Mouse (Mus musculus): Measurements from ENCODE around the gene Ppp2r1b. TPM values are rescaled to one million over a fixed set of nuclear protein-coding genes. Genes with fewer than 3 reads are reported as not detected.
A peak's percentile ranks its signal among the peaks of the same experiment; 100 is the strongest.

The Ppp2r1b gene
- polyA plus RNA-seq, 1 experiment from 2014 or later = 29.0 TPM

DNA sequence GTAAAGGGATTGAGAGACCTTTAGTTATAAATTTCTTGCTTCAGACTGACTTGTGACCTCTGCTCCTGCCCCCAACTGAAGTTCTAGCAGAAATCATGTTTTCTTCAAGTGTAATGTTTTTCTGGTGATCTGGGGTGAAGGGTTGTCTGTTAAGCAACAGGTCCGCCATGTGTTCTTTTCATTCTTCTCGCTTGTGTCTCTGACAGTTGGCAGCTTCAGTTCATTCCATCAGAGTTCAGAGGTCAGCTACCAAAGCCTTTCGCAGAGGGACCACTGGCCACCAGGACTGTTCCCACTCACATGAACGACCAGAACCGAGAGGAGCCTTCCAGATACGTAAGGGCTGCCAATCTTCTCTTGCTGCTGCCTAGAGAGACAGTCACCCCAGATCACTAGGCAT is 36.6 kb upstream of the Ppp2r1b start:
- TF ChIP-seq EP300 (IDR thresholded peaks at IDR 0.05; ENCODE audit: low read depth) (no peak), CTCF (IDR thresholded peaks at IDR 0.05; ENCODE audit: low read depth) (no peak)
- DNase-seq (no peak), ATAC-seq (no peak)
- Histone ChIP-seq H3K4me2 (ENCODE audit: low read depth, low read length) (no peak overlapping the region), H3K9ac (replicated peaks) (no peak overlapping the region), H3K36me3 (replicated peaks; ENCODE audit: insufficient read depth, low read length) (peaks cover 29% of the 10 kb centered on the region), H3K4me3 (ENCODE audit: low read depth, low read length) (no peak overlapping the region), H3K27me3 (ENCODE audit: insufficient read depth, low read length) (no peaks in the 10 kb centered on the region), H3K4me1 (ENCODE audit: insufficient read depth) (peaks cover 37% of the 10 kb centered on the region), H3K9me3 (ENCODE audit: low read length) (no peaks in the 10 kb centered on the region), H3K27ac (ENCODE audit: low read depth) (no peak overlapping the region)
- WGBS (ENCODE audit: insufficient replicate concordance) = 86% methylated on average over 6 of the region's 6 CpGs

DNA sequence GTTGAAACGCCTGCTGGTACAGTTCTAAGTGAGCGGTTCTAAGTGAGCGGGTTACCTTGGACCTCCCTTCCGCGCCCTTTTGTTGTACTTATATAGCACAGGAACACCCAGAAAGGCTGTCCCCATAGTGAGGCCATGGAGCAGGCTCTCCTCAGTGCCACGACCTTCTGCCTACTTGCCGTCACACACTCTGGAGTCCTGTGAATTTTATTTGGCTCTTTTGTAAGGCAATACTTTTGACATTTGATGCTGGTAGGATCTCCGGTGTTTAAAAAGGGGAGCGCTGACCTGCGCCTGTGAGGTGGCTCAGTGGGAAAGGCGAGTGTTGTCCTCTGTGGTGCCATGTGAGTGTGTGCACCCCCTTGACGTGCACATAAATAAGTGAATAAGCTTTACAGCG is 36.0 kb upstream of the Ppp2r1b start:
- 94% methylated on average over 13 of the region's 13 CpGs for WGBS (ENCODE audit: insufficient replicate concordance)

DNA sequence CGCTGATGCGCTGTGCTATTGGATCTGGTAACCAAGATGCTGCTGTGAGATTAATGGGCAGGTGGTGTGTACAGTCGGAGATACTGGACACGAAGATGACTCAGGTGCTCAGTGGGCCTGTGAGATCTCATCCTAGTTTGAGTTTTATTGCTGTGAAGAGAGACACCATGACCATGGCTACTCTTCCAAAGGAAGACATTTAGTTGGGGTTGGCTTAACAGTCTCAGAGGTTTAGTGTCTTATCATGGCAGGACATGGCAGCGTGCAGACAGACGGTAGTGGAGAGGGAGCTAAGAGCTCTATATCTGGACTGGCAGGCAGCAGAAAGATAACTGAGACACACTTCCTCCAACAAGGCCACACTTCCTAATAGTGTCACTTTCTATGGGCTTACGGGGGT is 33.9 kb upstream of the Ppp2r1b start:
- Histone ChIP-seq H3K36me3 (replicated peaks; ENCODE audit: insufficient read depth, low read length) (peaks cover 27% of the 10 kb centered on the region), H3K27ac (ENCODE audit: low read depth) (peak overlapping the region; percentile 86), H3K9me3 (ENCODE audit: low read length) (no peaks in the 10 kb centered on the region), H3K27me3 (ENCODE audit: insufficient read depth, low read length) (no peaks in the 10 kb centered on the region), H3K9ac (replicated peaks) (no peak overlapping the region), H3K4me3 (ENCODE audit: low read depth, low read length) (no peak overlapping the region), H3K4me2 (ENCODE audit: low read depth, low read length) (no peak overlapping the region; the same call in 1 of the 2 replicates), H3K4me1 (ENCODE audit: insufficient read depth) (peaks cover 33% of the 10 kb centered on the region)
- WGBS (ENCODE audit: insufficient replicate concordance) = 62% methylated on average over 7 of the region's 7 CpGs
- peak; percentile 38 for DNase-seq
- peak; percentile 92 for ATAC-seq
- TF ChIP-seq CTCF (IDR thresholded peaks at IDR 0.05; ENCODE audit: low read depth) (no peak), EP300 (IDR thresholded peaks at IDR 0.05; ENCODE audit: low read depth) (peak; percentile 96)

More for the DNA sequence above, 36.0 kb upstream of the Ppp2r1b start:
- no peak overlapping the region for H3K4me3 ChIP-seq (ENCODE audit: low read depth, low read length)
- H3K27ac ChIP-seq (ENCODE audit: low read depth) = no peak overlapping the region
- no peaks in the 10 kb centered on the region for H3K9me3 ChIP-seq (ENCODE audit: low read length)
- DNase-seq = no peak
- peaks cover 34% of the 10 kb centered on the region for H3K36me3 ChIP-seq (replicated peaks; ENCODE audit: insufficient read depth, low read length)
- no peak for ATAC-seq
- H3K27me3 ChIP-seq (ENCODE audit: insufficient read depth, low read length) = no peaks in the 10 kb centered on the region
- TF ChIP-seq CTCF (IDR thresholded peaks at IDR 0.05; ENCODE audit: low read depth) (no peak), EP300 (IDR thresholded peaks at IDR 0.05; ENCODE audit: low read depth) (no peak)
- H3K4me1 ChIP-seq (ENCODE audit: insufficient read depth) = peaks cover 35% of the 10 kb centered on the region
- H3K9ac ChIP-seq (replicated peaks) = no peak overlapping the region
- no peak overlapping the region for H3K4me2 ChIP-seq (ENCODE audit: low read depth, low read length)

DNA sequence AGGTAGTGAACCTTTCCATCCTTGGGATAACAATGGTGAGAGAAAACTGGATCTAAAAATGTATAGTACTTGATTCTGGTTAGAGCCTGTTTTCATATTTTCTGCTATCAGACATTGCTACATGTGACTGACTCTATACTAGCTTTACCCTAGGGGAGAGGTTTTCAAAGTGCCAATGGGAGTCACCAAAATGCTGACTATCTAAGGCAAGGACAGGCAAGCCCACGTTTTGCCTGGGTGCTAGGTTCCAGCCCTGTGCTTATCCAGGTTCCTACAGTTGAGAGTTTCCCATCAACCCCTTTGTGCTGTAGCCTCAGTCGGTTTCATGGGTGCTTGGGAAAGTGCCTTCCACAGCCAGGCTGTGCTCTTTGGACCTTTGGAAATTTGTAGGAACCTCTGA is 33.4 kb upstream of the Ppp2r1b start:
- TF ChIP-seq EP300 (IDR thresholded peaks at IDR 0.05; ENCODE audit: low read depth) (no peak), CTCF (IDR thresholded peaks at IDR 0.05; ENCODE audit: low read depth) (no peak)
- Histone ChIP-seq H3K36me3 (replicated peaks; ENCODE audit: insufficient read depth, low read length) (peaks cover 23% of the 10 kb centered on the region), H3K4me2 (ENCODE audit: low read depth, low read length) (no peak overlapping the region), H3K27me3 (ENCODE audit: insufficient read depth, low read length) (no peaks in the 10 kb centered on the region), H3K4me3 (ENCODE audit: low read depth, low read length) (no peak overlapping the region), H3K9me3 (ENCODE audit: low read length) (no peaks in the 10 kb centered on the region), H3K9ac (replicated peaks) (no peak overlapping the region), H3K4me1 (ENCODE audit: insufficient read depth) (peaks cover 33% of the 10 kb centered on the region), H3K27ac (ENCODE audit: low read depth) (peak overlapping the region; percentile 86)
- 52% methylated on average over 2 of the region's 2 CpGs for WGBS (ENCODE audit: insufficient replicate concordance)
- DNase-seq (no peak), ATAC-seq (peak; percentile 53)

DNA sequence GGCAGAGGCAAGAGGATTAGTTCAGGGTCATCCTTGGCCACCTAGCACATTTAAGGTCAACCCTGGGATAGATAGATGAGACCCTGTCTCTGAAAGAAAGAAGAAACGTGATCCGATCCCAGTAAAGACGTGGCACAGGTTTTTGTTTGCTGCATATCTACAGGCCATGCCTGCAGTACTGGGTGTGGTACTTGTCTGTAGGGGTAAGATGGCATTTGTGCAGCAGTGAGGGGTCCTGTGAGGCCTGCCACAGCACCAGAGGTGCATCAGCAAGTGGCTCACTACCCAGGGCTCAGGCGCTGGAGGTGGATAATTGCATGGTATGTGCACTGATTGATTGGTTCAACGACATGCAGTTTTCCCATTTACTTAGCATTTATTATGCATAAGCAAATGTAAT is 31.3 kb upstream of the Ppp2r1b start:
- H3K36me3 ChIP-seq (replicated peaks; ENCODE audit: insufficient read depth, low read length) = peaks cover 23% of the 10 kb centered on the region
- peak; percentile 38; the same call in 1 of the 2 replicates for ATAC-seq
- H3K9me3 ChIP-seq (ENCODE audit: low read length) = no peaks in the 10 kb centered on the region
- H3K27me3 ChIP-seq (ENCODE audit: insufficient read depth, low read length) = no peaks in the 10 kb centered on the region
- H3K4me3 ChIP-seq (ENCODE audit: low read depth, low read length) = no peak overlapping the region
- H3K4me2 ChIP-seq (ENCODE audit: low read depth, low read length) = peak overlapping the region; percentile 24; the same call in 1 of the 2 replicates
- TF ChIP-seq EP300 (IDR thresholded peaks at IDR 0.05; ENCODE audit: low read depth) = peak; percentile 81
- no peak for TF ChIP-seq CTCF (IDR thresholded peaks at IDR 0.05; ENCODE audit: low read depth)
- 70% methylated on average over 5 of the region's 5 CpGs for WGBS (ENCODE audit: insufficient replicate concordance)
- 0 out of 2 replicates have a peak overlapping the region, but pooled peaks have one; percentile 2 for H3K27ac ChIP-seq (ENCODE audit: low read depth)
- no peak overlapping the region for H3K9ac ChIP-seq (replicated peaks)
- H3K4me1 ChIP-seq (ENCODE audit: insufficient read depth) = peaks cover 39% of the 10 kb centered on the region
- DNase-seq = no peak

DNA sequence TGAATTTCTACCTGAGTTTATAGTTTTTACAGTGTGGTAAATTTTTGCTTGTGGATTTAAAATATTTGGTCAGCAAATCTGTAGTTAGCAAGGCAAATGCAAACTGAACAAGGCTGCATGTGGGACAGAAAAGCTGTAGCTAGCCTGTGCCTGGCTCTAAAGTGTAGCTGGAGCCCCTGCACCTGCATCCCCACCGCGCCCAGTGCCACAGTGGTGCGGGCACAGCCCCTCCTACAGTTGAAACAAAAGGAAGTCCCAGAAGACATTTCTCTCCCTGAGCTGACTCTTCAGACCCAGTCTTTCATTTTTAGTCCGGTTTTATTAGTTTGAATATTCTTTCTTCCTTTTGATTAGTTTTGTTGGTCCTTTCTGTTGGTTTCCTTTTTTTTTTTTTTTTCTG is 29.4 kb upstream of the Ppp2r1b start:
- 74% methylated on average over 4 of the region's 4 CpGs for WGBS (ENCODE audit: insufficient replicate concordance)
- Histone ChIP-seq H3K4me1 (ENCODE audit: insufficient read depth) (peaks cover 32% of the 10 kb centered on the region), H3K36me3 (replicated peaks; ENCODE audit: insufficient read depth, low read length) (peaks cover 9% of the 10 kb centered on the region)

More for the DNA sequence above, 29.4 kb upstream of the Ppp2r1b start:
- Histone ChIP-seq H3K4me2 (ENCODE audit: low read depth, low read length) (no peak overlapping the region), H3K9me3 (ENCODE audit: low read length) (no peaks in the 10 kb centered on the region), H3K27me3 (ENCODE audit: insufficient read depth, low read length) (no peaks in the 10 kb centered on the region), H3K4me3 (ENCODE audit: low read depth, low read length) (no peak overlapping the region), H3K27ac (ENCODE audit: low read depth) (no peak overlapping the region), H3K9ac (replicated peaks) (no peak overlapping the region)
- DNase-seq = no peak
- TF ChIP-seq CTCF (IDR thresholded peaks at IDR 0.05; ENCODE audit: low read depth) (0 out of 2 replicates have a peak, but pooled peaks have one; percentile 7), EP300 (IDR thresholded peaks at IDR 0.05; ENCODE audit: low read depth) (no peak)
- no peak for ATAC-seq
